Mouse (Mus musculus): ENCODE measurements around the gene Sh3bp5l. TPM values are rescaled to one million over a fixed set of nuclear protein-coding genes. Genes with fewer than 3 reads are reported as not detected.

Sh3bp5l gene
- polyA plus RNA-seq, 1 experiment from 2014 or later, result 49.1 TPM

GRCm38 (mm10) chr11:58326781-58327180, 3.7 kb upstream of the Sh3bp5l start:
- Histone ChIP-seq H3K4me1 (peaks cover 27% of the 10 kb centered on the region), H3K27ac (no peak overlapping the region), H3K4me2 (replicated peaks) (no peak overlapping the region), H3K9ac (no peak overlapping the region), H3K9me3 (replicated peaks) (no peaks in the 10 kb centered on the region), H3K27me3 (no peaks in the 10 kb centered on the region), H3K4me3 (no peak overlapping the region), H3K36me3 (peaks cover 13% of the 10 kb centered on the region)
- no peak for ATAC-seq (ENCODE audit: low FRiP score)
- 92% methylated on average over 3 of the region's 3 CpGs for WGBS

- peak; percentile 43 for ATAC-seq (ENCODE audit: low FRiP score)
- no peaks in the 10 kb centered on the region for H3K9me3 ChIP-seq (replicated peaks)
- H3K27ac ChIP-seq, result peak overlapping the region; percentile 60
- H3K4me1 ChIP-seq, result peaks cover 32% of the 10 kb centered on the region
- H3K4me2 ChIP-seq (replicated peaks), result peak overlapping the region; percentile 92
- H3K27me3 ChIP-seq, result no peaks in the 10 kb centered on the region
- under 1% methylated on average over 21 of the region's 21 CpGs for WGBS
- H3K36me3 ChIP-seq, result peaks cover 38% of the 10 kb centered on the region
- peak overlapping the region; percentile 90 for H3K9ac ChIP-seq
- H3K4me3 ChIP-seq, result peak overlapping the region; percentile 83
Measured at GRCm38 (mm10) chr11:58329906-58330275, 633 bp upstream of the Sh3bp5l start.

- Histone ChIP-seq H3K4me2 (replicated peaks) (peak overlapping the region; percentile 92), H3K9me3 (replicated peaks) (no peaks in the 10 kb centered on the region), H3K27me3 (no peaks in the 10 kb centered on the region), H3K27ac (no peak overlapping the region), H3K4me1 (peaks cover 32% of the 10 kb centered on the region), H3K4me3 (peak overlapping the region; percentile 83), H3K9ac (peak overlapping the region; percentile 90), H3K36me3 (peaks cover 44% of the 10 kb centered on the region)
- no peak; the same call in 1 of the 2 replicates for ATAC-seq (ENCODE audit: low FRiP score)
- 20% methylated on average over 10 of the region's 10 CpGs for WGBS
Measured at GRCm38 (mm10) chr11:58331149-58331495, 598 bp downstream of the Sh3bp5l start.

- Histone ChIP-seq H3K9me3 (replicated peaks) (no peaks in the 10 kb centered on the region), H3K4me1 (peaks cover 32% of the 10 kb centered on the region), H3K36me3 (peaks cover 48% of the 10 kb centered on the region), H3K4me2 (replicated peaks) (peak overlapping the region; percentile 92), H3K4me3 (peak overlapping the region; percentile 83), H3K27me3 (no peaks in the 10 kb centered on the region), H3K27ac (no peak overlapping the region), H3K9ac (peak overlapping the region; percentile 90)
- WGBS, result 86% methylated on average over 6 of the region's 6 CpGs
- ATAC-seq (ENCODE audit: low FRiP score), result no peak
Measured at GRCm38 (mm10) chr11:58331546-58331945, 1.0 kb downstream of the Sh3bp5l start.

- no peak for ATAC-seq (ENCODE audit: low FRiP score)
- H3K27me3 ChIP-seq, result no peaks in the 10 kb centered on the region
- peaks cover 24% of the 10 kb centered on the region for H3K4me1 ChIP-seq
- H3K27ac ChIP-seq, result no peak overlapping the region
- 74% methylated on average over 3 of the region's 3 CpGs for WGBS
- H3K9ac ChIP-seq, result no peak overlapping the region
- peaks cover 60% of the 10 kb centered on the region for H3K36me3 ChIP-seq
- no peaks in the 10 kb centered on the region for H3K9me3 ChIP-seq (replicated peaks)
- H3K4me2 ChIP-seq (replicated peaks), result no peak overlapping the region
- H3K4me3 ChIP-seq, result no peak overlapping the region
Measured at GRCm38 (mm10) chr11:58334746-58335145, 4.2 kb downstream of the Sh3bp5l start.

GRCm38 (mm10) chr11:58346745-58347144, 16.2 kb downstream of the Sh3bp5l start:
- ATAC-seq (ENCODE audit: low FRiP score), result no peak
- no peaks in the 10 kb centered on the region for H3K27me3 ChIP-seq
- H3K4me3 ChIP-seq, result no peak overlapping the region
- no peaks in the 10 kb centered on the region for H3K4me1 ChIP-seq
- H3K9me3 ChIP-seq (replicated peaks), result no peaks in the 10 kb centered on the region
- H3K4me2 ChIP-seq (replicated peaks), result no peak overlapping the region
- H3K36me3 ChIP-seq, result peaks cover 45% of the 10 kb centered on the region
- no peak overlapping the region for H3K27ac ChIP-seq
- no peak overlapping the region for H3K9ac ChIP-seq
- WGBS, result 95% methylated on average over 4 of the region's 4 CpGs

DNA sequence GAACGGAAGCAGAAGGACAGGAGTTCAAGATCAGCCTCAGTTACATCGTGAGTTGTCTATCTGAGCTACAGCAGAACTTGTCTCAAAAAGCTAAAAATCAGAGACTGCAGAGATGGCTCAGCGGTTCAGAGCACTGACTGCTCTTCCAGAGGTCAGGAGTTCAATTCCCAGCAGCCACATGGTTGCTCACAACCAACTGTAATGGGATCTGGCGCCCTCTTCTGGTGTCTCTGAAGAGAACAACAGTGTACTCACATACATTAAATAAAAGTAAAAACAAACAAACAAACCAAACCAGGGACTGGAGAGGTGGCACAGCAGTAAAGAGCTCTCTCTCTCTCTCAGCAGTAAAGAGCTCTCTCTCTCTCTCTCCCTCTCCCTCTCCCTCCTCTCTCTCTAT, 20.1 kb downstream of the Sh3bp5l start:
- H3K27me3 ChIP-seq, result no peaks in the 10 kb centered on the region
- H3K27ac ChIP-seq, result no peak overlapping the region
- H3K4me3 ChIP-seq, result no peak overlapping the region
- H3K36me3 ChIP-seq, result peaks cover 23% of the 10 kb centered on the region
- H3K9ac ChIP-seq, result no peak overlapping the region
- H3K4me1 ChIP-seq, result no peaks in the 10 kb centered on the region
- H3K4me2 ChIP-seq (replicated peaks), result no peak overlapping the region
- no peaks in the 10 kb centered on the region for H3K9me3 ChIP-seq (replicated peaks)
- no peak for ATAC-seq (ENCODE audit: low FRiP score)
- whole genome bisulfite sequencing, result 73% methylated on average over 4 of the region's 4 CpGs

GRCm38 (mm10) chr11:58351179-58351578, 20.7 kb downstream of the Sh3bp5l start:
- Histone ChIP-seq H3K9me3 (replicated peaks) (no peaks in the 10 kb centered on the region), H3K4me3 (no peak overlapping the region), H3K36me3 (peaks cover 18% of the 10 kb centered on the region), H3K27ac (no peak overlapping the region), H3K27me3 (no peaks in the 10 kb centered on the region), H3K9ac (no peak overlapping the region), H3K4me1 (no peaks in the 10 kb centered on the region), H3K4me2 (replicated peaks) (no peak overlapping the region)
- no peak for ATAC-seq (ENCODE audit: low FRiP score)
- WGBS, result 86% methylated on average over 5 of the region's 5 CpGs

- no peaks in the 10 kb centered on the region for H3K4me1 ChIP-seq
- H3K36me3 ChIP-seq, result peaks cover under 1% of the 10 kb centered on the region; the same call in 1 of the 2 replicates
- no peak overlapping the region for H3K4me3 ChIP-seq
- no peak for ATAC-seq (ENCODE audit: low FRiP score)
- no peak overlapping the region for H3K27ac ChIP-seq
- H3K9ac ChIP-seq, result no peak overlapping the region
- H3K9me3 ChIP-seq (replicated peaks), result no peaks in the 10 kb centered on the region
- no peaks in the 10 kb centered on the region for H3K27me3 ChIP-seq
- no peak overlapping the region for H3K4me2 ChIP-seq (replicated peaks)
- 71% methylated on average over 7 of the region's 7 CpGs for WGBS
Measured at GRCm38 (mm10) chr11:58352681-58353548, 22.4 kb downstream of the Sh3bp5l start.

DNA sequence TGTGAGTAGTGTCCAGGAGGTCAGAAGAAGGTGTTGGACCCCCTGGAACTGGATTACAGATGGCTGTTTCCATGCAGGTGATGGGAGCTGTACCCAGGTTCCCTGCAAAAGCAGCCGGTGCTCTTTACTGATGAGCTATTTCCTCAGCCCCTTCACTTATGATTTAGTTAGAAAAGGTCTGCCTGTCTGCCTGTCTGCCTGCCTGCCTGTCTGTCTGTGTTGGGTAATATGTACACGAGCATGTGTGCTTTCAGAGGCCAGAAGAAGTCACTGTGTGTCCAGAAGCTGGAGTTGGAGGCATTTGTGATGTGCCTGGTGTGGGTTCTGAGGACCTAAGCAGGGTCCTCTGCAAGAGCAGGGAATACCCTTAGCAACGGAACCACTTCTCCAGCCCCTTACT, 23.2 kb downstream of the Sh3bp5l start:
- H3K27me3 ChIP-seq, result no peaks in the 10 kb centered on the region
- no peak overlapping the region for H3K4me3 ChIP-seq
- no peak overlapping the region for H3K9ac ChIP-seq
- ATAC-seq (ENCODE audit: low FRiP score), result no peak
- H3K4me2 ChIP-seq (replicated peaks), result no peak overlapping the region
- H3K9me3 ChIP-seq (replicated peaks), result no peaks in the 10 kb centered on the region
- H3K4me1 ChIP-seq, result no peaks in the 10 kb centered on the region
- 87% methylated on average over 3 of the region's 3 CpGs for WGBS
- H3K36me3 ChIP-seq, result no peaks in the 10 kb centered on the region; the same call in 1 of the 2 replicates
- no peak overlapping the region for H3K27ac ChIP-seq

DNA sequence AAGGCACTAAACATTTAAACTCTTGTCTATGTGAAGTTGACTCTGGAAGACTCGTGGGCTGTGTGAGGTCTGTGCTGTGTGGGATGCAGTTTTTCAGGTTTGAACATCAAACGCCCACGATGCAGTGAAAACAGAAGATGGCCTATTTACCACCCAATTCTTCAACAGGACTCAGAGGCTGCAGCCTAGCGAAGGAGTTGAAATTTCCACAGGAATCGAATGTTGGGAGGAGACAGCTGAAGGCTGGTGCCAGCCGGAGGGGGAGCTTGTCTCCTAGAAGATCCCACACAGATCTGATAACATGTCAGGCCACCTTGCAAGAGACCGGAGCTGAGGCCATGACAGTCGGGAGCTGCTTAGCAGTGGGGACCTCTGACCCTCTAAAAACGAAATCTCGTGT, 24.0 kb downstream of the Sh3bp5l start:
- Histone ChIP-seq H3K4me3 (no peak overlapping the region), H3K27ac (no peak overlapping the region), H3K27me3 (no peaks in the 10 kb centered on the region), H3K9ac (no peak overlapping the region), H3K9me3 (replicated peaks) (no peaks in the 10 kb centered on the region), H3K4me2 (replicated peaks) (no peak overlapping the region), H3K4me1 (no peaks in the 10 kb centered on the region), H3K36me3 (no peaks in the 10 kb centered on the region; the same call in 1 of the 2 replicates)
- ATAC-seq (ENCODE audit: low FRiP score), result no peak
- 69% methylated on average over 10 of the region's 10 CpGs for WGBS

DNA sequence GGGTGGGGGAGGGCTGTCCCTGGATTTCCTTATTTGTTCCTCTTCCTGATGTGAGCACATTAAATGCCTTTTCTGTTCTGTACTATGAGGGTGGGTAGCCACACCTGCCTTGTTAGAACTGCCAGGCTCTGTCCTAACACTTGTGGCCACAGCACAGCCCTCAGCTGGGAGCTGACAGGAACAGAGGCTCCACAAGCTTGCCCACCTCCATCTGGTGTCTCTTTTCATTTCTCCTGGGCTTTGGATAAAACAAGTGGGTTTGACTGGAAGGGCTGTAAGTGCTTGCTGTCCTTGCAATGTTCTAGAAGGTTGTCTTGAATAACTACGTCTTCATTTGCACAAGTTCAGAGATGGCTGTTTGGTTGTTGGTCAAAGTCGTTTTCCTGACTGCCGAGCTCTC, 24.4 kb downstream of the Sh3bp5l start:
- Histone ChIP-seq H3K27me3 (no peaks in the 10 kb centered on the region), H3K4me3 (no peak overlapping the region), H3K9ac (no peak overlapping the region), H3K27ac (no peak overlapping the region), H3K4me1 (no peaks in the 10 kb centered on the region), H3K9me3 (replicated peaks) (no peaks in the 10 kb centered on the region), H3K36me3 (no peaks in the 10 kb centered on the region; the same call in 1 of the 2 replicates), H3K4me2 (replicated peaks) (no peak overlapping the region)
- no peak for ATAC-seq (ENCODE audit: low FRiP score)
- whole genome bisulfite sequencing, result 83% methylated on average over 3 of the region's 3 CpGs

DNA sequence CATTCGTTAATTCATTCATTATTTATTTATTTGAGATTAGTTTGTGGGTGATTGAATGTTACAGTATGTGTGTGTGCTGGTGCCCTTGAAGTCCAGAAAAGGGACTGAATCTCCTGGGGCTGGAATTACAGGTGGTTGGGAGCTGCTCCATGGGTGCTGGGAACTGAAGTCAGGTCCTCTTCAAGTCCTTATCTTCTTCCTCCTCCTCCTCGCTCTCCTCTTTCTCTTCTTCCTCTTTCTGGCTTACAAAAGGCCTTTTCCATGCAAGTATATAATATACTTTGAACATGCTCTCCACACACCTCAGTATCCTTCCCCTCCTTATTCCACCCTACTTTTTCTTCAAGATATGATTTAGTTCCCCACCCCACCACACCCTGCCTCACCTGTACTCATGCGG, 26.5 kb downstream of the Sh3bp5l start:
- H3K4me2 ChIP-seq (replicated peaks), result no peak overlapping the region
- ATAC-seq (ENCODE audit: low FRiP score), result no peak
- H3K4me3 ChIP-seq, result no peak overlapping the region
- H3K4me1 ChIP-seq, result no peaks in the 10 kb centered on the region
- WGBS, result 85% methylated on average over 3 of the region's 3 CpGs
- no peak overlapping the region for H3K27ac ChIP-seq
- no peaks in the 10 kb centered on the region for H3K9me3 ChIP-seq (replicated peaks)
- no peak overlapping the region for H3K9ac ChIP-seq
- H3K27me3 ChIP-seq, result no peaks in the 10 kb centered on the region
- H3K36me3 ChIP-seq, result no peaks in the 10 kb centered on the region

All from hindbrain, embryonic 12.5 days (tissue).